Mouse (Mus musculus): ENCODE measurements at regions not wholly inside any gene's neighbourhood (a gene's known extent, or its start where the extent isn't known, plus 50 kb on each side); places are given as distances from the start of the nearest gene placed in this dataset.

DNA sequence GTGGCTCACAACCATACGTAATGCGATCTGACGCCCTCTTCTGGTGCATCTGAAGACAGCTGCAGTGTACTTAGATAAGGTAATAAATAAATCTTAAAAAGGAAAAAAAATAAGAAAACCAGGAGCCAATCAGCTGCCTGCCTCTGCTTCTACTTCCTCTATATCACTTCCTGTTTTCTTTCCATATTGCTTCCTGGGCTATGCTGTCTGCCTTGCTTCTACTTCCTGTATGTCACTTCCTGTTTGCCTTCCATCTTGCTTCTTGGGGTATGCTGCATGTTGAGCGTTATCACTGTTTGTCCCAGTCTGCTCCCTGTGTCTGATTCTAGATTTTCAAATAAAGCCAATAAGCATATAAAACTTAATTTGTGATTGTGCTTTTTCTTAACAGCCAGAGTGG is 85.3 kb upstream of the Slc28a3 start:
- H3K4me2 ChIP-seq (ENCODE audit: insufficient read depth, low read depth, poor library complexity, severe bottlenecking), result no peak overlapping the region
- H3K9ac ChIP-seq (ENCODE audit: insufficient read depth, low read depth), result no peak overlapping the region
- H3K4me3 ChIP-seq (replicated peaks in 1 of 3; ENCODE audit: low read depth in 2 of 3, low read length in 2 of 3, poor library complexity in 1 of 3), result no peak overlapping the region
- no peaks in the 10 kb centered on the region for H3K27me3 ChIP-seq (replicated peaks)
- TF ChIP-seq USF1 (IDR thresholded peaks at IDR 0.05; ENCODE audit: low read depth, low read length), result no peak
- TF ChIP-seq E2F4 (IDR thresholded peaks at IDR 0.05; ENCODE audit: insufficient replicate concordance, low read depth, low read length), result no peak
- TF ChIP-seq HCFC1 (IDR thresholded peaks at IDR 0.05; ENCODE audit: low read depth, low read length), result no peak
- TF ChIP-seq RCOR1 (conservative IDR thresholded peaks at IDR 0.05; ENCODE audit: low read depth, low read length), result no peak
- no peak for TF ChIP-seq TCF12 (IDR thresholded peaks at IDR 0.05; ENCODE audit: low read depth, low read length)
- no peak for TF ChIP-seq MAZ (IDR thresholded peaks at IDR 0.05; ENCODE audit: low read depth, low read length)
- no peak for TF ChIP-seq MAX (IDR thresholded peaks at IDR 0.05; ENCODE audit: low read length)
- no peak for TF ChIP-seq ZC3H11A (IDR thresholded peaks at IDR 0.05; ENCODE audit: low read depth, low read length)
- TF ChIP-seq UBTF (IDR thresholded peaks at IDR 0.05; ENCODE audit: low read depth, low read length), result no peak
- no peak for TF ChIP-seq KAT2A (IDR thresholded peaks at IDR 0.05; ENCODE audit: insufficient replicate concordance, low read length)
- TF ChIP-seq IRF4 (IDR thresholded peaks at IDR 0.05; ENCODE audit: low read depth, low read length), result no peak
- no peak for TF ChIP-seq RAD21 (IDR thresholded peaks at IDR 0.05; ENCODE audit: low read depth, low read length)
- TF ChIP-seq SIN3A (IDR thresholded peaks at IDR 0.05; ENCODE audit: low read length), result no peak
- TF ChIP-seq USF2 (conservative IDR thresholded peaks at IDR 0.05; ENCODE audit: low read depth, low read length), result no peak
- no peak for TF ChIP-seq PAX5 (IDR thresholded peaks at IDR 0.05; ENCODE audit: low read length)
- no peak for TF ChIP-seq JUND (conservative IDR thresholded peaks at IDR 0.05; ENCODE audit: low read depth, low read length)
- no peaks in the 10 kb centered on the region for H3K36me3 ChIP-seq (replicated peaks in 1 of 2; ENCODE audit: control insufficient read depth in 1 of 2, insufficient read depth in 1 of 2, low read length in 1 of 2)
- dilution Hi-C loops (cut with MboI; ENCODE audit: extremely low pct_ligation_motif_present, extremely low pct_unique_long_range_greater_than_20kb, low sequenced_read_pairs) (no loop called here), in situ Hi-C loops (cut with MboI; ENCODE audit: low pct_ligation_motif_present, low pct_unique_long_range_greater_than_20kb, low sequenced_read_pairs) (no loop called here)
- no peak for DNase-seq (ENCODE audit: extremely low read depth)
- H3K9me3 ChIP-seq (replicated peaks; ENCODE audit: low read length), result peaks cover 69% of the 10 kb centered on the region
- no peaks in the 10 kb centered on the region for H3K79me2 ChIP-seq (replicated peaks; ENCODE audit: control insufficient read depth, extremely low read depth, insufficient read depth, poor library complexity, severe bottlenecking)
- no peak overlapping the region for H3K27ac ChIP-seq (ENCODE audit: insufficient read depth, low read depth)
- no peaks in the 10 kb centered on the region for H3K4me1 ChIP-seq (ENCODE audit: control insufficient read depth in 1 of 2, insufficient read depth in 2 of 2)

DNA sequence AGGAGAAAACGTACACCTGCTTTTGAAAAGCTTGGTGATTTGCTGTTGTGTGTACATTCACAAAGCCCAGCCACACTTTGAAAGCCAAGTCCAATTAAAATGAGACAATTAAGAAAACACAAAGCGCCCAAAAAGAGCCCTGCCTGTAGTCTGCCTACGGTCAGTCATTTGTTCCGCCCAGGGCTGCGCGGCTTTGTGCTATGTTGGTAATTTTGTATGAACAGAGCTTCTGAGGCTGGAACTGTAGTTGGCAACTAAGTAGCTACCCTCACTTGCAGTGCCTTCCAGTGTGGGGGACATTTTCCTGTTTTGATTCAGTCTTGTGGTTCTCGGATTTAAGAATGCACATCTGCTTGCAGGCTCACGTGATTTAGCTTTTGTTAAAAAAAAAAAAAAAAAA is 89.3 kb upstream of the Slc28a3 start:
- H3K36me3 ChIP-seq (replicated peaks in 1 of 2; ENCODE audit: control insufficient read depth in 1 of 2, insufficient read depth in 1 of 2, low read length in 1 of 2), result no peaks in the 10 kb centered on the region
- H3K4me1 ChIP-seq (ENCODE audit: control insufficient read depth in 1 of 2, insufficient read depth in 2 of 2), result no peaks in the 10 kb centered on the region
- H3K4me2 ChIP-seq (ENCODE audit: insufficient read depth, low read depth, poor library complexity, severe bottlenecking), result no peak overlapping the region
- H3K9ac ChIP-seq (ENCODE audit: insufficient read depth, low read depth), result no peak overlapping the region
- H3K79me2 ChIP-seq (replicated peaks; ENCODE audit: control insufficient read depth, extremely low read depth, insufficient read depth, poor library complexity, severe bottlenecking), result no peaks in the 10 kb centered on the region
- no peak overlapping the region for H3K4me3 ChIP-seq (replicated peaks in 1 of 3; ENCODE audit: low read depth in 2 of 3, low read length in 2 of 3, poor library complexity in 1 of 3)
- dilution Hi-C loops (cut with MboI; ENCODE audit: extremely low pct_ligation_motif_present, extremely low pct_unique_long_range_greater_than_20kb, low sequenced_read_pairs) (no loop called here), in situ Hi-C loops (cut with MboI; ENCODE audit: low pct_ligation_motif_present, low pct_unique_long_range_greater_than_20kb, low sequenced_read_pairs) (no loop called here)
- no peak for DNase-seq (ENCODE audit: extremely low read depth)
- no peaks in the 10 kb centered on the region for H3K27me3 ChIP-seq (replicated peaks)
- no peak overlapping the region for H3K27ac ChIP-seq (ENCODE audit: insufficient read depth, low read depth)
- peaks cover 58% of the 10 kb centered on the region for H3K9me3 ChIP-seq (replicated peaks; ENCODE audit: low read length)
- TF ChIP-seq IRF4 (IDR thresholded peaks at IDR 0.05; ENCODE audit: low read depth, low read length) (no peak), MYC (IDR thresholded peaks at IDR 0.05; ENCODE audit: low read depth, low read length) (no peak), ZNF384 (IDR thresholded peaks at IDR 0.05; ENCODE audit: low read depth, low read length) (no peak), ZKSCAN1 (IDR thresholded peaks at IDR 0.05; ENCODE audit: borderline replicate concordance, low read depth, low read length) (no peak), POLR2A (IDR thresholded peaks at IDR 0.05; ENCODE audit: low read depth, low read length) (no peak), RAD21 (IDR thresholded peaks at IDR 0.05; ENCODE audit: low read depth, low read length) (no peak), E2F4 (IDR thresholded peaks at IDR 0.05; ENCODE audit: insufficient replicate concordance, low read depth, low read length) (no peak), MAFK (IDR thresholded peaks at IDR 0.05; ENCODE audit: insufficient replicate concordance, low read length) (no peak), MEF2A (IDR thresholded peaks at IDR 0.05; ENCODE audit: borderline replicate concordance, low read depth, low read length) (no peak), ETS1 (conservative IDR thresholded peaks at IDR 0.05; ENCODE audit: low read depth, low read length) (no peak), JUN (IDR thresholded peaks at IDR 0.05; ENCODE audit: insufficient read depth, low read depth, low read length) (no peak), GABPA (IDR thresholded peaks at IDR 0.05; ENCODE audit: insufficient replicate concordance, low read depth, low read length) (no peak), CHD2 (IDR thresholded peaks at IDR 0.05; ENCODE audit: low read length) (no peak)
